In genomic region chr2:30251417-30252104, GRCm38 (mm10) we compare ENCODE assay signal across 8 mouse cellular contexts. TPM values are rescaled to one million over a fixed set of nuclear protein-coding genes. Genes with fewer than 3 reads are reported as not detected.
DNase-seq lines count a peak whose midpoint lies in the region; ATAC-seq and TF ChIP-seq lines count a peak whose summit lies in the region.

No protein-coding gene starts in this region.

- peak; percentile 41 for DNase-seq in kidney, adult 11 months
- DNase-seq in kidney, adult 8-10 months = no peak
- peak; percentile 82 to 89 for DNase-seq in thymus, postnatal 36 days

- no peak overlapping the region for H3K4me3 ChIP-seq in brown adipose tissue, adult 24 weeks (ENCODE audit: insufficient read depth, low read depth, low read length)
- H3K4me3 ChIP-seq in intestine, postnatal 0 days (ENCODE audit: low read depth, low read length) = no peak overlapping the region
- H3K4me3 ChIP-seq in hindbrain, embryonic 16.5 days (ENCODE audit: low read length) = no peak overlapping the region
- H3K4me3 ChIP-seq in midbrain, embryonic 15.5 days = no peak overlapping the region

- H3K36me3 ChIP-seq in intestine, postnatal 0 days (ENCODE audit: control insufficient read depth, insufficient read depth) = peaks cover 46% of the 10 kb centered on the region
- peaks cover 18% of the 10 kb centered on the region for H3K36me3 ChIP-seq in hindbrain, embryonic 16.5 days (ENCODE audit: control insufficient read depth, insufficient read depth, low read length)
- H3K36me3 ChIP-seq in midbrain, embryonic 15.5 days (replicated peaks) = peaks cover 25% of the 10 kb centered on the region

- peak; percentile 93 for ATAC-seq in intestine, postnatal 0 days
- peak; percentile 95 for ATAC-seq in megakaryocyte progenitor cell, adult 5-6 weeks (replicated peaks; ENCODE audit: poor library complexity)
- ATAC-seq in hindbrain, embryonic 16.5 days = no peak
- no peak for ATAC-seq in midbrain, embryonic 15.5 days (replicated peaks)

- H3K9me3 ChIP-seq in intestine, postnatal 0 days (ENCODE audit: control insufficient read depth) = no peaks in the 10 kb centered on the region
- no peaks in the 10 kb centered on the region for H3K9me3 ChIP-seq in hindbrain, embryonic 16.5 days (ENCODE audit: control insufficient read depth, low read length)
- H3K9me3 ChIP-seq in midbrain, embryonic 15.5 days = no peaks in the 10 kb centered on the region

- H3K4me1 ChIP-seq in brown adipose tissue, adult 24 weeks (ENCODE audit: control insufficient read depth, insufficient read depth, insufficient read length, low read length) = peaks cover 24% of the 10 kb centered on the region
- H3K4me1 ChIP-seq in intestine, postnatal 0 days (replicated peaks; ENCODE audit: control insufficient read depth, insufficient read depth, low read length) = 0 out of 2 replicates have a peak, but pooled peaks cover 12% of the 10 kb centered on the region
- H3K4me1 ChIP-seq in hindbrain, embryonic 16.5 days (ENCODE audit: control insufficient read depth, insufficient read depth, low read depth, low read length) = no peaks in the 10 kb centered on the region; the same call in 1 of the 2 replicates
- H3K4me1 ChIP-seq in midbrain, embryonic 15.5 days = no peaks in the 10 kb centered on the region

- no peak for TF ChIP-seq CTCF in intestine, postnatal 0 days (IDR thresholded peaks at IDR 0.05; ENCODE audit: low read depth)

- peak overlapping the region; percentile 32 for H3K4me2 ChIP-seq in intestine, postnatal 0 days (replicated peaks; ENCODE audit: low read depth)
- H3K4me2 ChIP-seq in hindbrain, embryonic 16.5 days (ENCODE audit: low read length) = no peak overlapping the region
- no peak overlapping the region for H3K4me2 ChIP-seq in midbrain, embryonic 15.5 days

- H3K27me3 ChIP-seq in intestine, postnatal 0 days (replicated peaks; ENCODE audit: control insufficient read depth, insufficient read depth, low read length) = no peaks in the 10 kb centered on the region
- no peaks in the 10 kb centered on the region for H3K27me3 ChIP-seq in hindbrain, embryonic 16.5 days (replicated peaks; ENCODE audit: control insufficient read depth, insufficient read depth, low read length)
- H3K27me3 ChIP-seq in midbrain, embryonic 15.5 days (replicated peaks) = no peaks in the 10 kb centered on the region

- peak overlapping the region; percentile 67 for H3K27ac ChIP-seq in brown adipose tissue, adult 24 weeks (replicated peaks; ENCODE audit: low read depth, low read length)
- peak overlapping the region; percentile 76 for H3K27ac ChIP-seq in intestine, postnatal 0 days (ENCODE audit: low read depth, low read length)
- no peak overlapping the region for H3K27ac ChIP-seq in hindbrain, embryonic 16.5 days (ENCODE audit: low read depth, low read length)
- no peak overlapping the region for H3K27ac ChIP-seq in midbrain, embryonic 15.5 days

- 38% methylated on average over 5 of the region's 5 CpGs for WGBS in intestine, postnatal 0 days
- WGBS in hindbrain, embryonic 16.5 days = 81% methylated on average over 5 of the region's 5 CpGs
- 91% methylated on average over 5 of the region's 5 CpGs for WGBS in midbrain, embryonic 15.5 days

- no peak overlapping the region for H3K9ac ChIP-seq in intestine, postnatal 0 days (ENCODE audit: low read depth, low read length)
- no peak overlapping the region for H3K9ac ChIP-seq in hindbrain, embryonic 16.5 days (ENCODE audit: low read depth, low read length)
- H3K9ac ChIP-seq in midbrain, embryonic 15.5 days = no peak overlapping the region

RNA-seq across cellular contexts. Expression of gene Gm28035, which starts 11.2 kb away (rescaled TPM):
- not detected in 2 replicates for polyA plus RNA-seq in brown adipose tissue, adult 24 weeks (2012; ENCODE audit: insufficient read depth, insufficient read length, missing spikeins)
- 0.03 and 0.04 TPM in 2 replicates for polyA plus RNA-seq in intestine, postnatal 0 days (2015; fragmentation: Nextera tagmentation; extraction: Ambion mirVana)
- not detected in 2 replicates for total RNA-seq in megakaryocyte progenitor cell, adult 5-6 weeks (2015)
- 0.07 TPM in 1 of 2 replicates, not detected in the other for total RNA-seq in megakaryocyte progenitor cell, adult 5-6 weeks (2017)
- 0.15 and 0.16 TPM in 2 replicates for polyA plus RNA-seq in hindbrain, embryonic 16.5 days (2015; fragmentation: Nextera tagmentation; extraction: Ambion mirVana)
- 0.31 and 0.38 TPM in 2 replicates for polyA plus RNA-seq in midbrain, embryonic 15.5 days (2015; fragmentation: Nextera tagmentation; extraction: Ambion mirVana)

RNA-seq across cellular contexts. Expression of gene Lrrc8a, which starts 14.0 kb away (rescaled TPM):
- polyA plus RNA-seq in brown adipose tissue, adult 24 weeks (2012; ENCODE audit: insufficient read depth, insufficient read length, missing spikeins) = 11.9 and 14.8 TPM in 2 replicates
- polyA plus RNA-seq in intestine, postnatal 0 days (2015; fragmentation: Nextera tagmentation; extraction: Ambion mirVana) = 40.4 and 40.5 TPM in 2 replicates
- total RNA-seq in megakaryocyte progenitor cell, adult 5-6 weeks (2015) = 11.7 and 11.9 TPM in 2 replicates
- total RNA-seq in megakaryocyte progenitor cell, adult 5-6 weeks (2017) = 7.0 and 7.4 TPM in 2 replicates
- polyA plus RNA-seq in hindbrain, embryonic 16.5 days (2015; fragmentation: Nextera tagmentation; extraction: Ambion mirVana) = 53.6 and 56.9 TPM in 2 replicates
- 62.5 and 62.7 TPM in 2 replicates for polyA plus RNA-seq in midbrain, embryonic 15.5 days (2015; fragmentation: Nextera tagmentation; extraction: Ambion mirVana)

RNA-seq across cellular contexts. Expression of gene Phyhd1, which starts 14.4 kb away (rescaled TPM):
- polyA plus RNA-seq in brown adipose tissue, adult 24 weeks (2012; ENCODE audit: insufficient read depth, insufficient read length, missing spikeins) = 16.2 and 19.3 TPM in 2 replicates
- 3.1 and 3.7 TPM in 2 replicates for polyA plus RNA-seq in intestine, postnatal 0 days (2015; fragmentation: Nextera tagmentation; extraction: Ambion mirVana)
- total RNA-seq in megakaryocyte progenitor cell, adult 5-6 weeks (2015) = 0.35 and 0.64 TPM in 2 replicates
- total RNA-seq in megakaryocyte progenitor cell, adult 5-6 weeks (2017) = 0.88 and 2.8 TPM in 2 replicates
- polyA plus RNA-seq in hindbrain, embryonic 16.5 days (2015; fragmentation: Nextera tagmentation; extraction: Ambion mirVana) = 5.9 and 7.0 TPM in 2 replicates
- 7.0 and 7.3 TPM in 2 replicates for polyA plus RNA-seq in midbrain, embryonic 15.5 days (2015; fragmentation: Nextera tagmentation; extraction: Ambion mirVana)

RNA-seq across cellular contexts. Expression of gene Gm28038, which starts 29.3 kb away (rescaled TPM):
- not detected in 2 replicates for polyA plus RNA-seq in brown adipose tissue, adult 24 weeks (2012; ENCODE audit: insufficient read depth, insufficient read length, missing spikeins)
- not detected in 2 replicates for polyA plus RNA-seq in intestine, postnatal 0 days (2015; fragmentation: Nextera tagmentation; extraction: Ambion mirVana)
- not detected in 2 replicates for total RNA-seq in megakaryocyte progenitor cell, adult 5-6 weeks (2015)
- total RNA-seq in megakaryocyte progenitor cell, adult 5-6 weeks (2017) = not detected in 2 replicates
- not detected in 2 replicates for polyA plus RNA-seq in hindbrain, embryonic 16.5 days (2015; fragmentation: Nextera tagmentation; extraction: Ambion mirVana)
- not detected in 2 replicates for polyA plus RNA-seq in midbrain, embryonic 15.5 days (2015; fragmentation: Nextera tagmentation; extraction: Ambion mirVana)

RNA-seq across cellular contexts. Expression of gene Dolk, which starts 34.6 kb away (rescaled TPM):
- polyA plus RNA-seq in brown adipose tissue, adult 24 weeks (2012; ENCODE audit: insufficient read depth, insufficient read length, missing spikeins) = 37.8 and 40.5 TPM in 2 replicates
- polyA plus RNA-seq in intestine, postnatal 0 days (2015; fragmentation: Nextera tagmentation; extraction: Ambion mirVana) = 23.7 and 24.7 TPM in 2 replicates
- total RNA-seq in megakaryocyte progenitor cell, adult 5-6 weeks (2015) = 5.9 TPM in 2 replicates
- 9.3 and 14.1 TPM in 2 replicates for total RNA-seq in megakaryocyte progenitor cell, adult 5-6 weeks (2017)
- polyA plus RNA-seq in hindbrain, embryonic 16.5 days (2015; fragmentation: Nextera tagmentation; extraction: Ambion mirVana) = 44.9 and 45.8 TPM in 2 replicates
- 40.7 TPM in 2 replicates for polyA plus RNA-seq in midbrain, embryonic 15.5 days (2015; fragmentation: Nextera tagmentation; extraction: Ambion mirVana)

Comparison
In these comparisons a context has a peak if more than half of its experiments do, and no peak if none do; other contexts are left out.
1. DNase-seq: peak in kidney, adult 11 months (single experiment) and thymus, postnatal 36 days (2 of 2); none in kidney, adult 8-10 months (0 of 2).
2. H3K27ac ChIP-seq: peak in brown adipose tissue, adult 24 weeks (single experiment) and intestine, postnatal 0 days (single experiment); none in hindbrain, embryonic 16.5 days (single experiment) and midbrain, embryonic 15.5 days (single experiment).
3. ATAC-seq: peak in intestine, postnatal 0 days (single experiment) and megakaryocyte progenitor cell, adult 5-6 weeks (single experiment); none in hindbrain, embryonic 16.5 days (single experiment) and midbrain, embryonic 15.5 days (single experiment).